Mouse (Mus musculus): ENCODE data around the gene Hhatl.

DNA sequence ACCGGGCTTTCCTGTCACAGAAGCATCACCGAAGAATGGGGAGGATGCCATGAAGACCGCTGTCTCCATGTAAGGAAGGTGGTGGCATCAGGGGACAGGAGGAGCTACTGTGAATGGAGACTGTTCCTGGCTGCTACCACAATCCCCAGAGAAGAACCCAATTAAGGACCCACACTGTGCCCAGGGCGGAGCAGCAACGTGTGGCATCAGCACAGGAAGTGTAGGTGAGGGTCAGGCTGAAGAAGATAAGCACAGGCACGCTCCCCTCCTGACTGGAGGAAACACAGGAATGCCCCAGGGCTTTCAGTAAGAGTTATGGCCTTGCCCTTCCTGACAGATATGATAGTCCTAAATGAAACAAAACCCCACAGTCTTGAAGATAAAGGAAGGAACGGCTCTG, 10.4 kb upstream of the Hhatl start:
- TF ChIP-seq CTCF (IDR thresholded peaks at IDR 0.05) (no peak), EP300 (IDR thresholded peaks at IDR 0.05; ENCODE audit: insufficient read depth, low read depth, low read length) (no peak)
